Mouse (Mus musculus) midbrain, embryonic 16.5 days (tissue): Measurements from ENCODE around the gene Fmo4. TPM values are rescaled to one million over a fixed set of nuclear protein-coding genes. Genes with fewer than 3 reads are reported as not detected.

Experiments
- ATAC-seq: fragments of 200-750 bp; cut with Nextera tagmentation; 2 replicates; pipeline ENCODE4 v1.8.0; 2017; ENCODE audit warnings: moderate TSS enrichment
- H3K27ac ChIP-seq: fragments of 300-500 bp; sonication (generic); 2 replicates; pipeline ENCODE4 v1.5.1; 2014; ENCODE audit warnings: mild to moderate bottlenecking, low read length, mixed read lengths
- H3K27me3 ChIP-seq: fragments of 300-500 bp; sonication (generic); 2 replicates; pipeline ENCODE4 v1.6.1; 2014; ENCODE audit warnings: low read depth, low read length, mixed read lengths; ENCODE audit not compliant: control insufficient read depth, insufficient read depth
- H3K36me3 ChIP-seq: fragments of 300-500 bp; sonication (generic); 2 replicates; pipeline ENCODE4 v1.6.1; 2014; ENCODE audit warnings: mild to moderate bottlenecking, low read length, moderate library complexity, mixed read lengths; ENCODE audit not compliant: control insufficient read depth, insufficient read depth
- H3K4me1 ChIP-seq: fragments of 300-500 bp; sonication (generic); 2 replicates; pipeline ENCODE4 v1.6.1; 2014; ENCODE audit warnings: mild to moderate bottlenecking, low read length, mixed read lengths; ENCODE audit not compliant: control insufficient read depth, insufficient read depth
- H3K4me2 ChIP-seq: fragments of 300-500 bp; sonication (generic); 2 replicates; pipeline ENCODE4 v1.6.1; 2014; ENCODE audit warnings: mild to moderate bottlenecking, low read length, mixed read lengths
- H3K4me3 ChIP-seq: fragments of 300-500 bp; sonication (generic); 2 replicates; pipeline ENCODE4 v1.5.1; 2014; ENCODE audit warnings: low read depth, mild to moderate bottlenecking, low read length, moderate library complexity, mixed read lengths
- H3K9ac ChIP-seq: fragments of 300-500 bp; sonication (generic); 2 replicates; pipeline ENCODE4 v1.6.1; 2014; ENCODE audit warnings: low read depth, low read length, mixed read lengths
- H3K9me3 ChIP-seq: fragments of 300-500 bp; sonication (generic); replicated peaks from 2 replicates; pipeline ENCODE4 v1.6.1; 2014; ENCODE audit warnings: mild to moderate bottlenecking, low read length, mixed read lengths; ENCODE audit not compliant: control insufficient read depth, poor library complexity, severe bottlenecking
- WGBS: fragments of 180-500 bp; shearing (Covaris S2); extraction: QIAGEN DNeasy Blood & Tissue Kit; methylation state at CpG from one replicate; pipeline ENCODE4 v1.1.7; 2014; 5-methylcytosine and 5-hydroxymethylcytosine counted together
- polyA plus RNA-seq: library from polyadenylated mRNA; unstranded; fragments of >200 nt; fragmentation: Nextera tagmentation; extraction: Ambion mirVana; gene quantifications from 2 replicates; pipeline ENCODE4 v1.2.1, GENCODE M21; 2015

The Fmo4 gene
- polyA plus RNA-seq, 1 experiment from 2014 or later = 0.38 TPM

DNA sequence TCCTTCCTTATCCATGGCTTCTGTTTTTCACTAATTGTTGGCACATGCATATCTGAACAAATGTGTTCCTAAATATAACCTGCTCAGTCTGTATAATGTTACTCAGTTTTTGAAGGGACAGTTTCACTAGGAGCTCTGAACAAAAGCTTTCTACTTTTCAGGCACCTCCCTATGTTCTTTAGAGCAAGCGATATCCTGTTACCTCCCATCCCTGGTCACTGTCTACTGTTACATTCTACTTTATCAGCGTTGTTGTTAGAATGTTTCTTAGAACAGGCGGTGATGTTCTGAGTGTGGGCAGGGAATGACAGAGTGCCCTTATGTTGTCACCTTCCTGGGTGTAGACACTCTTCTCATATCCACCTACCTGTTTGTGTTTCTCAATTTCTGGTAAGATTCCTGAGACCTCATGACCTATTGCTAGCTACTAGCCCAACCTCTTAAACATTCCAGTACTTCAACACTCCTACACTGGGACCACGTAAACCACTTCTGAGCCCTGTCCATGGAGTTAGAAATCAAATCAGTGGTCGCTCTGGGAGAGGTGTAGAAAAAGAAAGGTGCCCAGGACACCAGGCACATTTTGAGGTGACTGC, 35.7 kb downstream of the Fmo4 start:
- no peak overlapping the region for H3K4me2 ChIP-seq
- no peak overlapping the region for H3K9ac ChIP-seq
- WGBS = 92% methylated on average over 5 of the region's 5 CpGs
- ATAC-seq = no peak
- no peaks in the 10 kb centered on the region for H3K27me3 ChIP-seq
- H3K4me3 ChIP-seq = no peak overlapping the region
- H3K9me3 ChIP-seq = no peaks in the 10 kb centered on the region
- no peak overlapping the region for H3K27ac ChIP-seq
- H3K36me3 ChIP-seq = no peaks in the 10 kb centered on the region
- no peaks in the 10 kb centered on the region for H3K4me1 ChIP-seq

DNA sequence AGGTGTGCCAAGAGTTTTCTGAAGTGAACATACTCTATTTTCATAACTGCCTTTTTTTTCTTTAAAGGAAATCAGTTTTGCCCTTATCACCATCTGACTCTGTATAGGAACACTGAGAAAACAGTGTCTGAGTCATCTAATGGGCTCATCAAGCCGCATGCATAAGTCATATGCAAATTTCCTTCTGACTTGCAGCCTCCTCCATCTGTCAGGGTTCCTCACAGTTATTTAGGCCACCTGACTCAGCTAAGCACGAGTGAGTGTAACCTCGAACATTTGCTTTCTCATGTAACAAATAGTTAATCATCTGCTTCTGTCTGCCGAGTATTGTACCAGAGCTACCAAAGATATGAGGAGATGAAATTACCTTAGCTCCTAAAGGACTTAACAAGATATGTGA, 40.1 kb downstream of the Fmo4 start:
- Histone ChIP-seq H3K36me3 (no peaks in the 10 kb centered on the region), H3K9me3 (no peaks in the 10 kb centered on the region), H3K27me3 (no peaks in the 10 kb centered on the region), H3K4me1 (no peaks in the 10 kb centered on the region), H3K4me3 (no peak overlapping the region), H3K27ac (no peak overlapping the region), H3K4me2 (no peak overlapping the region), H3K9ac (no peak overlapping the region)
- WGBS = 54% methylated on average over 4 of the region's 4 CpGs
- no peak for ATAC-seq

DNA sequence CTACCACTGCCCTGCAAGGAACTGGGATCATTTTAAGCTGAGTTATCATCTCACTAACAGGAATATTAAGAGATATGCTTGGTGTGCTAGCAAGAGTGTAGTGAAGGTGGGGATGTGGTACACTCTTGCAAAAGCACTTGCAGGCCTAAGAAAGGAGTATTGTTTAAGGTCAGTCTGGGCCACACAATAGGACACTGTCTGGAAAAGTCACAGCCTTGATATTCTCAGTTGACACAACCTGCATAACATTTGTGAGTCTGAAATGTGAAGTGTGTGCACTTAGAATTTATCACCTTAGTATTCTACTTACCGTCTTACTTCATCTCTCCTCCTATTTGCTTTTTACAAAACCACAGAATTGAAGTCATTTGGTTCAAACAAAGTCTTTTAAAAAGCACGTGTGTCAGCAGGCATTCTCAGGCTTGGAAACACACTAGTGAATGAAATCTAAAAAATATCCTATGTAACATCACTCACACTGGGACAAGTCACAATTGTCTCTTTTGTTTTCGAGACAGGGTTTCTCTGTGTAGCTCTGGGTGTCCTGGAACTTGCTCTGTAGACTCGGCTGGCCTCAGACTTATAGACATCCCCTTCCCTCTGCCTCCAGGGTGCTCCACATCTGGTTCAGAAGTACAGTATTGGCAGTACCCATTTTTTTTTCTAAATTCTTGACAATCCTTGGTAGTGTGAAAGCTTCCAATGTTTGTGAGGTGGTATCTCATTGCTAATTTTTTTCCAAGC, 42.0 kb downstream of the Fmo4 start:
- no peak for ATAC-seq
- no peak overlapping the region for H3K27ac ChIP-seq
- H3K4me2 ChIP-seq = no peak overlapping the region
- no peak overlapping the region for H3K4me3 ChIP-seq
- H3K36me3 ChIP-seq = no peaks in the 10 kb centered on the region
- no peak overlapping the region for H3K9ac ChIP-seq
- H3K4me1 ChIP-seq = no peaks in the 10 kb centered on the region
- WGBS = 63% methylated on average over 4 of the region's 4 CpGs
- no peaks in the 10 kb centered on the region for H3K27me3 ChIP-seq
- H3K9me3 ChIP-seq = no peaks in the 10 kb centered on the region

DNA sequence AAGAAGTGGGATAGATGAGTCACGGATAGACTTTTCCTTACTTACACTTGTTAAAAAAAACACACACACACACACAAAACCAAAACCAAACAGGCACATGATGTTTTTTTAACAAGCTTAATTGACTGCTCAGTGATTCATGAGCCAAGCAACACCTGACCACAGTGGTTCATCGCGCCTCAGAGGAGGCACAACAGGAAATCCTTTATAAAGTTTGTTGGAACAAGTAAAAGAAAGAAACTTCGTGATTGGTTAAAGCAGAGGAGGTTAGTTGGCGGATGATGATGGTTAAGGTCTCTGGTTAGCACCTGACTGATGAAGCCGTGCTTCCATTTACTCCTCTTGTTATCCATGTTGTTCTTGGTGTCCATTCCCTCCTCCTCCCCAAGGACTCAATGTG, 61.8 kb downstream of the Fmo4 start:
- no peaks in the 10 kb centered on the region for H3K9me3 ChIP-seq
- H3K4me3 ChIP-seq = no peak overlapping the region
- H3K36me3 ChIP-seq = no peaks in the 10 kb centered on the region
- WGBS = 93% methylated on average over 6 of the region's 6 CpGs
- H3K27me3 ChIP-seq = no peaks in the 10 kb centered on the region
- H3K27ac ChIP-seq = no peak overlapping the region
- no peaks in the 10 kb centered on the region for H3K4me1 ChIP-seq
- H3K9ac ChIP-seq = no peak overlapping the region
- H3K4me2 ChIP-seq = no peak overlapping the region
- no peak for ATAC-seq

DNA sequence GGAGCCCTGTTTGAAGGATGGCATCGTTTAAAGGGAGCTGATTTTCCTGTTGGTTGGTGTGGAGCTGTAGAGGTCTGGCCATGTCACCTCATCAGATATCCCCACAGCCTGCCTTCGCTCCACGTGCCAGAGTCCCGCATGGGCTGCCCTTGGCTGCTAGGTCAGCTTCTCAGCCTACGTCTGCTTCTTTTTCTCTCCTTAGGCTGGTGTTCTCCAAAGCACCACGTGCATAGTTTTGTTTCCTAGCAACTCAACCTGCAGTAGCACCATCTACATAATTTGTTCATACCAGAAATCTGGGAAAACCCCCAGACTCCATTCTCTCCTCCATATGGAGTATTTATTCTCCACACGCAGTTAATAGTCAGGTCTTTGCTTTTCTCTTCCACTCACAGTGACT, 64.2 kb downstream of the Fmo4 start:
- H3K4me1 ChIP-seq = no peaks in the 10 kb centered on the region
- no peaks in the 10 kb centered on the region for H3K9me3 ChIP-seq
- H3K27ac ChIP-seq = no peak overlapping the region
- ATAC-seq = no peak
- 67% methylated on average over 7 of the region's 7 CpGs for WGBS
- no peaks in the 10 kb centered on the region for H3K36me3 ChIP-seq
- no peaks in the 10 kb centered on the region for H3K27me3 ChIP-seq
- H3K9ac ChIP-seq = no peak overlapping the region
- no peak overlapping the region for H3K4me3 ChIP-seq
- H3K4me2 ChIP-seq = no peak overlapping the region

DNA sequence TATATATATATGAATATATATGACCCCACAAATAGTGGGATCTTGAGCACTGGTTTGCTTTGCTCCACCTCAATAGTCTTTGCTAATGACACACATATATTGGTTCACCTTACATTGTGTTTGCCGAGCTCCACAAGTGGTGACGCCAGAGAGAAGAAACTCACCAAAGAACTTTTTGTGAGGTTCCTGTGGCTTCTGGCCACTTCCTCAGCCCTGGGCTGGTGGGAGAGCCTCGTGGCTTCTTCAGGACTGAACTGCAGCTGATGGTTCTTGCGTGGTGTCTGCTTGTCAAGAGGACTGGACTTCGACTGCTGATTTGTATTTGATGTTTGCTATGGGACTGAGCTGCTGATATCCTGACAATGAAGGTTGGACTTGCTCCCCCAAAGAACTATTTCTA, 65.0 kb downstream of the Fmo4 start:
- H3K9ac ChIP-seq = no peak overlapping the region
- H3K4me2 ChIP-seq = no peak overlapping the region

More for the DNA sequence above, 65.0 kb downstream of the Fmo4 start:
- Histone ChIP-seq H3K4me3 (no peak overlapping the region), H3K9me3 (no peaks in the 10 kb centered on the region), H3K27ac (no peak overlapping the region), H3K27me3 (no peaks in the 10 kb centered on the region), H3K4me1 (no peaks in the 10 kb centered on the region), H3K36me3 (no peaks in the 10 kb centered on the region)
- ATAC-seq = no peak
- WGBS = 88% methylated on average over 5 of the region's 5 CpGs

Other genes with a start within 250 kb of the Fmo4 start
- 87.6 and 88.8 TPM in 2 replicates for gene Vamp4, start 243.5 kb downstream of the Fmo4 start, polyA plus RNA-seq
- gene Myoc, start 174.8 kb downstream of the Fmo4 start, polyA plus RNA-seq = not detected in 2 replicates
- not detected in 2 replicates for gene Myocos, start 155.8 kb downstream of the Fmo4 start, polyA plus RNA-seq
- gene Prrc2c, start 73.4 kb downstream of the Fmo4 start, polyA plus RNA-seq = 121 and 150 TPM in 2 replicates
- gene Fmo1, start 52.6 kb upstream of the Fmo4 start, polyA plus RNA-seq = 23.0 and 32.3 TPM in 2 replicates
- gene Fmo2, start 84.8 kb upstream of the Fmo4 start, polyA plus RNA-seq = 0.24 and 0.26 TPM in 2 replicates
- not detected in 2 replicates for gene Fmo6, start 123.5 kb upstream of the Fmo4 start, polyA plus RNA-seq
- gene Fmo3, start 170.6 kb upstream of the Fmo4 start, polyA plus RNA-seq = not detected in 2 replicates